Mouse (Mus musculus) forebrain, embryonic 12.5 days (tissue): ENCODE measurements at regions not wholly inside any gene's neighbourhood (a gene's known extent, or its start where the extent isn't known, plus 50 kb on each side); places are given as distances from the start of the nearest gene placed in this dataset.
A peak's percentile ranks its signal among the peaks of the same experiment; 100 is the strongest.
"Not testable (repeated sequence)": the region's sequence is repeated elsewhere in the genome, so short reads cannot be mapped to it uniquely, and the experiment has no call there.

Source experiments
- ATAC-seq: fragments of 200-750 bp; cut with Nextera tagmentation; 2 replicates; pipeline ENCODE4 v1.8.0; 2017; ENCODE audit warnings: moderate TSS enrichment; ENCODE audit not compliant: low FRiP score
- H3K27ac ChIP-seq: fragments of 300-500 bp; sonication (generic); 2 replicates; pipeline ENCODE4 v1.5.1; 2016; ENCODE audit warnings: mild to moderate bottlenecking
- H3K27me3 ChIP-seq: fragments of 300-500 bp; sonication (generic); 2 replicates; pipeline ENCODE4 v1.6.1; 2016; ENCODE audit warnings: mild to moderate bottlenecking
- H3K36me3 ChIP-seq: fragments of 300-500 bp; sonication (generic); replicated peaks from 2 replicates; pipeline ENCODE4 v1.6.1; 2016; ENCODE audit warnings: mild to moderate bottlenecking
- H3K4me1 ChIP-seq: fragments of 300-500 bp; sonication (generic); 2 replicates; pipeline ENCODE4 v1.6.1; 2016
- H3K4me2 ChIP-seq: fragments of 300-500 bp; sonication (generic); 2 replicates; pipeline ENCODE4 v1.6.1; 2016; ENCODE audit warnings: mild to moderate bottlenecking, moderate library complexity
- H3K4me3 ChIP-seq: fragments of 300-500 bp; sonication (generic); replicated peaks from 2 replicates; pipeline ENCODE4 v1.5.1; 2016; ENCODE audit warnings: mild to moderate bottlenecking
- H3K9ac ChIP-seq: fragments of 300-500 bp; sonication (generic); 2 replicates; pipeline ENCODE4 v1.6.1; 2016; ENCODE audit warnings: mild to moderate bottlenecking
- H3K9me3 ChIP-seq: fragments of 300-500 bp; sonication (generic); 2 replicates; pipeline ENCODE4 v1.6.1; 2016
- WGBS: fragments of 180-500 bp; shearing (Covaris S2); methylation state at CpG from one replicate; pipeline ENCODE4 v1.1.7; 2016; 5-methylcytosine and 5-hydroxymethylcytosine counted together

- H3K36me3 ChIP-seq, H3K4me1 ChIP-seq, H3K27me3 ChIP-seq, H3K9me3 ChIP-seq: not testable (repeated sequence)
- WGBS = 29% methylated on average over 29 of the region's 29 CpGs
- H3K27ac ChIP-seq = peak overlapping the region; percentile 54; the same call in 1 of the 2 replicates
- H3K9ac ChIP-seq = 0 out of 2 replicates have a peak overlapping the region, but pooled peaks have one; percentile 33
- ATAC-seq = peak; percentile 98
- H3K4me3 ChIP-seq = peak overlapping the region; percentile 34
- peak overlapping the region; percentile 45 for H3K4me2 ChIP-seq
Observed at GRCm38 (mm10) chr7:60622271-60623249, 482.5 kb upstream of the Snrpn start.

- H3K36me3 ChIP-seq, H3K4me3 ChIP-seq, H3K4me2 ChIP-seq, H3K4me1 ChIP-seq, H3K9ac ChIP-seq, H3K27ac ChIP-seq, H3K27me3 ChIP-seq, H3K9me3 ChIP-seq: not testable (repeated sequence)
- ATAC-seq = peak; percentile 69
- WGBS = 10% methylated on average over 5 of the region's 5 CpGs
Observed at GRCm38 (mm10) chr7:60617070-60617674, 477.2 kb upstream of the Snrpn start.
